Mouse (Mus musculus) midbrain, embryonic 12.5 days (tissue): ENCODE measurements around the gene Mob2. TPM values are rescaled to one million over a fixed set of nuclear protein-coding genes. Genes with fewer than 3 reads are reported as not detected.

Source experiments
- ATAC-seq: fragments of 200-750 bp; cut with Nextera tagmentation; 2 replicates; pipeline ENCODE4 v1.8.0; 2017; ENCODE audit warnings: low read depth, moderate TSS enrichment, moderate library complexity; ENCODE audit not compliant: low FRiP score
- H3K27ac ChIP-seq: fragments of 300-500 bp; sonication (generic); replicated peaks from 2 replicates; pipeline ENCODE4 v1.5.1; 2016; ENCODE audit warnings: mild to moderate bottlenecking
- H3K27me3 ChIP-seq: fragments of 300-500 bp; sonication (generic); 2 replicates; pipeline ENCODE4 v1.6.1; 2016; ENCODE audit warnings: mild to moderate bottlenecking
- H3K36me3 ChIP-seq: fragments of 300-500 bp; sonication (generic); 2 replicates; pipeline ENCODE4 v1.6.1; 2016
- H3K4me1 ChIP-seq: fragments of 300-500 bp; sonication (generic); 2 replicates; pipeline ENCODE4 v1.6.1; 2016
- H3K4me2 ChIP-seq: fragments of 300-500 bp; sonication (generic); replicated peaks from 2 replicates; pipeline ENCODE4 v1.6.1; 2016; ENCODE audit warnings: mild to moderate bottlenecking, moderate library complexity
- H3K4me3 ChIP-seq: fragments of 300-500 bp; sonication (generic); 2 replicates; pipeline ENCODE4 v1.5.1; 2016; ENCODE audit warnings: mild to moderate bottlenecking
- H3K9ac ChIP-seq: fragments of 300-500 bp; sonication (generic); replicated peaks from 2 replicates; pipeline ENCODE4 v1.6.1; 2016; ENCODE audit warnings: mild to moderate bottlenecking, moderate library complexity
- H3K9me3 ChIP-seq: fragments of 300-500 bp; sonication (generic); 2 replicates; pipeline ENCODE4 v1.6.1; 2016; ENCODE audit warnings: mild to moderate bottlenecking
- WGBS: fragments of 180-500 bp; shearing (Covaris S2); methylation state at CpG from one replicate; pipeline ENCODE4 v1.1.7; 2016; 5-methylcytosine and 5-hydroxymethylcytosine counted together
- polyA plus RNA-seq: library from polyadenylated mRNA; unstranded; fragments of >200 nt; fragmentation: Nextera tagmentation; extraction: Ambion mirVana; gene quantifications from 2 replicates; pipeline ENCODE4 v1.2.1, GENCODE M21; 2016

Gene Mob2
- polyA plus RNA-seq, 1 experiment from 2014 or later = 50.9 TPM

DNA sequence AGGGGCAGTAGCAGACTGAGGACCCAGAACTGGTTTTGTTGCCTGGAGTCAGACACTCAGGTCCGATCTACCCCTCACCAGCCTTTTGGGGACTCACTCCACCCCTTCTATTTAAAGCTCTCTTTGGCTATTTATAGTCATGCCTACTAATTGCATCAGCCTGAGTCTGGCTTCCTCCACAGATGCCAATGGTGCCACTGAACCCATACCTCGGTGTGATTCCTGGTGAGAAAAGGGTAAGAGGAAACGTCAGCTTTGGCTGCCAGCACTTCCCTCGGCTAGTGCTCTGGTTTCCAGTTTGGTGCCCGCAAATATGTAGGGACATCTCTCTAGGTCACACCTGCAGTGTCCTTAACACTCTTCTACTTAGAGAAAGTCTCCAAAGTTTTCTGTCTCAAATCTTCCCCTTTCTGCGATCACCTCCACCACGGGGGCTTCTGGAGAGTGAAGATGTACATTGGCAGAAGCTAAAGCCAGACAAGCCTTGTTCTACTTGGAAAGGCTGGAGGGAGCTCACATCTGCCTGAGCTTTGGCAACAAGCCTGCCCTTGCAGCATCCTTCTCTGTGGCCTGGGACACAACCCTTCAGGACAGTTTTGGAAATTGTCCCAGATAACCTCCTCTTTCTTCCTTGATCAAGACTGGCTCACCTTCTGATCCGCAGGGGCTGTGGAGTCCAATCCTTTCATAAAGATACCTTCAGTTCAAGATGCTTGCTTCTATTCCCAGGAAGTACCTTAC is 13.5 kb upstream of the Mob2 start:
- Histone ChIP-seq H3K4me1 (no peaks in the 10 kb centered on the region), H3K4me3 (no peak overlapping the region), H3K36me3 (peaks cover 3% of the 10 kb centered on the region; the same call in 1 of the 2 replicates), H3K9me3 (no peaks in the 10 kb centered on the region), H3K4me2 (no peak overlapping the region), H3K27me3 (peaks cover 18% of the 10 kb centered on the region), H3K27ac (no peak overlapping the region), H3K9ac (no peak overlapping the region)
- 79% methylated on average over 8 of the region's 8 CpGs for WGBS
- no peak for ATAC-seq

DNA sequence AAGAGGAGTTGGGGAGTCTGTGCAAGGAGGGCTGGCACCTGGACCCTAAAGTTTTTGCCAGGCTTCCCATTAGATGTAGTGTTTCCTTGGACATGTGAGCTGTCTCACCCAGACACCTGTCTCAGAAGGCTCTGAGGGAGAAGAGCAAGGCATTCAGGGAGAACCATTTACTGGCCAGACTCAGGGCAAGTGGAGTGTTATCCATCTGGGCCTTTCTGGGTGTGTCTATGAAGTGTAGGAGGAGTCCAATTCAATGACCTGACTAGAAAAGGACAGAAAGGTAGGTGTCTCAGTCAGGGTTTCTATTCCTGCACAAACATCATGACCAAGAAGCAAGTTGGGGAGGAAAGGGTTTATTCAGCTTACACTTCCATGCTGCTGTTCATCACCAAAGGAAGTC is 10.9 kb upstream of the Mob2 start:
- Histone ChIP-seq H3K36me3 (no peaks in the 10 kb centered on the region), H3K4me1 (no peaks in the 10 kb centered on the region), H3K9me3 (no peaks in the 10 kb centered on the region), H3K27me3 (peaks cover 31% of the 10 kb centered on the region), H3K27ac (no peak overlapping the region), H3K4me3 (no peak overlapping the region), H3K4me2 (no peak overlapping the region), H3K9ac (no peak overlapping the region)
- ATAC-seq = no peak

DNA sequence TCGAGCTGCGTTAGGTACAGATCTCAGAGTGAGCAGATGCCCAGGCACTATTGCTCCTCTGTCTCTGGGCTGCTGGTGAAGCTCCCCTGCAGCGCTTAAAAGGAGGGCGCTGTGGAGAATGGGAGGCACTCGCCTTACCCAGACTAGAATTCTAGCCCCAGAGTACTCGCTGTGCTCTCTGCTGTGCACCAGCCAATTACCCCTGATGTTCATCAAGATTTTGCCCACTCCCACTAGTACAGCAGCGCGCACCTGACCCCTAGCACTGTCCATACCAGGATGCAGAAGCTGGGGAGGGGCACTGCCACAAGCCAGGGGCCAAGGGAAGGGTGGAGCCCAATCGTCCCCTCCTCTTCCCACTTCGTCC is 10.3 kb upstream of the Mob2 start:
- Histone ChIP-seq H3K4me1 (no peaks in the 10 kb centered on the region), H3K4me3 (peak overlapping the region; percentile 18), H3K27ac (no peak overlapping the region), H3K36me3 (no peaks in the 10 kb centered on the region), H3K9me3 (no peaks in the 10 kb centered on the region), H3K9ac (peak overlapping the region; percentile 31; the same call in 1 of the 2 replicates), H3K4me2 (peak overlapping the region; percentile 48), H3K27me3 (peaks cover 33% of the 10 kb centered on the region)
- WGBS = 3% methylated on average over 8 of the region's 10 CpGs
- peak; percentile 54; the same call in 1 of the 2 replicates for ATAC-seq

DNA sequence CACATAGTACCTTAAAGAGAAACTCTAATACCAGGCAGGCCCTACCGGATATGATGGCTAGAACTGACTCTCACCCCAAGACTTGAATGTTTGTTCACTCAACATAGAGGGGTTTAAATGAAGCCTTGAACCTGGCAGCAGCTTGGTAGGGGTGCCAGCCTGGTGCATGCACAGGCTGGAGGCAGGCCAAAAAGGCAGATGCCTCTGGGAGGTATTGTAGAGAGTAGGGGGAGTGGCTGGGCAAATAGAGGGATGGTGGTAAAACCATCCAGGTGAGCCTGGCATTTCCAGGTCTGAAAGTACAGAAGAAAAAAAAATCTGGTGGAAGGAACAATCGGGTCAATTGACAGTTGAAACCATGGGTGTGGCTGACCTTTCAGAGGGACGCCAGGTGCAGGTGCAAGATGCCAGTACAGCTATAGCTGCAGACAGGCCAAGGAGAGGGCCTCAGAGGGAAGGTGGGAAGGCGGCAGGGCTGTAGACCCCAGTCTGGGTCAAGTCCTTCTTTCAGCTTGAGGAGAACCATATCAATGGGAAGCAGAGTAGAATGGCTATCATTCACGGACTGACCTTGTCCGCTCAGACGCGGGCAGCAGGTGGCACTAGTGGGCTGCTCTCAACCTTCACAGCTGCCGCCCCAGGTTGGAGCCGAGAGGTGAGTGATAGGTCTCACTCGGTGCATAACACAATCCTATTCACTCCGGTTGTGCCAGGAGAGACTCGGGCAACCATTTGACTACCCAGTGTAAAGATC is 9.8 kb upstream of the Mob2 start:
- Histone ChIP-seq H3K27me3 (peaks cover 33% of the 10 kb centered on the region), H3K4me2 (peak overlapping the region; percentile 48), H3K4me3 (peak overlapping the region; percentile 18), H3K9me3 (no peaks in the 10 kb centered on the region), H3K27ac (no peak overlapping the region), H3K4me1 (no peaks in the 10 kb centered on the region), H3K36me3 (no peaks in the 10 kb centered on the region), H3K9ac (peak overlapping the region; percentile 31; the same call in 1 of the 2 replicates)
- peak; percentile 60 for ATAC-seq
- WGBS = 16% methylated on average over 13 of the region's 13 CpGs

DNA sequence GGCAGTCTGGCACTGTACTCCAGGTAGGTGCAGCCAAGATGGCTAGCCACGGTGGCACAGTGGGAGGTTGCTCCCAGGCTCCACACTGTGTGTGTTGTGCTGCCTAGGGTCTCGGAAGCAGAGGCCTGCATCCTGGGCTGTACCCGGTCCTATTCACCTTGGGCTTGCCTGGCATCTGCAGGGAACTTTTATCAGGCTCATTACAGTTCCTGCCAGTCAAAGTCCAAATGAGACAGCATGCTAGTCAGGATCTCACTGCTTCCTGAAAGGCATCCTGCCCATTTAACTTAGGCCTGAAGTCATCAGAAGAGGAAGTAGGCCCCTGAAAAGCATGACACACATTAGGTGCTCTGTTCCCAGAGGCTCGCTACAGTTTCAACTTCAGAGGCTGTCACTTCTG is 7.6 kb upstream of the Mob2 start:
- Histone ChIP-seq H3K4me3 (no peak overlapping the region), H3K4me2 (no peak overlapping the region), H3K27me3 (peaks cover 33% of the 10 kb centered on the region), H3K4me1 (no peaks in the 10 kb centered on the region), H3K36me3 (no peaks in the 10 kb centered on the region), H3K27ac (no peak overlapping the region), H3K9ac (no peak overlapping the region), H3K9me3 (no peaks in the 10 kb centered on the region)
- no peak for ATAC-seq
- 50% methylated on average over 4 of the region's 4 CpGs for WGBS

DNA sequence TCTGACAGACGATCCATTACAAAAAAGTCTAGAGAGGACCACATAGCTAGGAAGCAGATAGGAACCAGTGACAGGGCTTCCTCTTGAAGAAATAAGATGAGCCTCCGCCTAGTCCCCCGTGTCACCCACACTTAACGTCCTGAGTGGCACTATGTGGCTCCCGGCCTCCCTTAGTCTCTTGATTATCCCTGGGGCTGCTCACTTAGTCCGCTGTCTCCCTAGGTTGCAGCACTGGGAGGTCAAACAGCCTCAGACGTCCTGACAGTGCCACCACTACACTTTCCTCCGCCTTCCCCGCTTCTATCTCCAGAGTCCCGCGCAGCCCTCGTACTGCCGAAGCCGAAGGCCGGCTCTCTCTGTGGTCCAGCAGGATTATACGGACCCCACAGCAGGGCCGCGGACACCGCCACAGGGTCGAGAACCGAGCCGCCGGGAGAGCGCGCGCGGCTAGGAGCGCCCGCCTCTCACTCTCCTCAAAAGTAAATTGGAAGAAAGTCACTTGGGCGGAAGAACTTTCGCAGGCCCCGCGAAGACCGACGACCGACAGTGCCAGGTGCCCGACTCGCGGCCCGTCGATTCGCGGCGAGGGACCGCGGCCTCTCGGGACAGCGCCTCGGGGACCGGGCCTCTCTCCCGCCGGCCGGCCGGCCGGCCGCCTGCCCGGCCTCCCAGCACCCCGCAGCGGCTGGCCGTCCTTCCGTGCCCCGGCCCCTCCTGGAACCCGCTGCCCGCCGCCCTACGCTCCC is 507 bp downstream of the Mob2 start:
- H3K9me3 ChIP-seq = no peaks in the 10 kb centered on the region
- peak overlapping the region; percentile 97 for H3K4me3 ChIP-seq
- no peaks in the 10 kb centered on the region for H3K36me3 ChIP-seq
- H3K27ac ChIP-seq = peak overlapping the region; percentile 75
- H3K4me2 ChIP-seq = peak overlapping the region; percentile 97
- peak overlapping the region; percentile 90 for H3K9ac ChIP-seq
- 1% methylated on average over 66 of the region's 66 CpGs for WGBS
- ATAC-seq = peak; percentile 58
- H3K27me3 ChIP-seq = no peaks in the 10 kb centered on the region; the same call in 1 of the 2 replicates
- H3K4me1 ChIP-seq = peaks cover 22% of the 10 kb centered on the region

DNA sequence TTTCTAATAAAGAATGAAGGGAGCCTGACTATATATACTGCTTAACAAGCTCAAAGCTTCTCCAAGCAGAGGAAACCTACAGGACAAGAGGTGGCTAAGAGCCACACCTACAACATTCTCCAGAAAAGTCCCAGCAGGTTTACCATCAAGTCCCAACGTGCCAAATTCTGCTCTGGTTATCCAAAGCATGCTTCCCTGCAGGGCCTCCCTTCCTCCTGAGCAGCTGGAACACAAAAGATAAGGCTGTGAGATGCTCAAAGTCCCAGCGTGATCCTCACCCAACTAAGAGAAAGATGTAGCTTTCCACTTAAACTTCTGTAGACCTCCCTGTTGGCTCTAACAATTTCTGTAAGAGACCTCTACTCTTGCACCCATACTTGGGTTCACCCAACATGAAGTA is 1.8 kb downstream of the Mob2 start:
- H3K9me3 ChIP-seq = no peaks in the 10 kb centered on the region
- no peak overlapping the region for H3K4me3 ChIP-seq
- H3K27ac ChIP-seq = no peak overlapping the region
- H3K27me3 ChIP-seq = no peaks in the 10 kb centered on the region; the same call in 1 of the 2 replicates
- H3K9ac ChIP-seq = no peak overlapping the region
- H3K36me3 ChIP-seq = no peaks in the 10 kb centered on the region; the same call in 1 of the 2 replicates
- WGBS = 71% methylated on average over 2 of the region's 2 CpGs
- no peak overlapping the region for H3K4me2 ChIP-seq
- peaks cover 22% of the 10 kb centered on the region for H3K4me1 ChIP-seq
- ATAC-seq = no peak

DNA sequence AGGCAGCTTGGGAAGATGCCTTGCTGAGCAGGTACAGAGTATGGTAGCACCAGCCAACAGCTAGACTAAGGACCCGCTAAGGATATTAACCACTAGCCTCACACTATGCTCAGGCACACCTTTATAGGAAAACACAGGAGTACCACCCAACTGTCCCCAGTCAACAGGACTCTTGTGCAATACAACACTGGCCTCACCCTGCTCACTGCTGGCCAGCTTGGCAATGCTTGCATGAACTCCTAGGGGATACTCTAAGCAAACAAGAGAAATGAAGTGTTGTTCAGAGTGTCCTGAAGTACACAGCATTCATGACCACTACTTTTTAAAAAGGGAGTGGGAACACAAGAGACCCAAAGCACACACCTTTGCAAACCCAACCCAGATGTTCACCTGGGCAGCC is 3.7 kb downstream of the Mob2 start:
- H3K9me3 ChIP-seq = no peaks in the 10 kb centered on the region
- H3K27me3 ChIP-seq = no peaks in the 10 kb centered on the region; the same call in 1 of the 2 replicates
- peaks cover 22% of the 10 kb centered on the region for H3K4me1 ChIP-seq
- 95% methylated on average over 1 of the region's 1 CpGs for WGBS
- H3K36me3 ChIP-seq = peaks cover 3% of the 10 kb centered on the region
- no peak for ATAC-seq
- no peak overlapping the region for H3K9ac ChIP-seq
- H3K4me3 ChIP-seq = no peak overlapping the region
- no peak overlapping the region for H3K4me2 ChIP-seq
- H3K27ac ChIP-seq = no peak overlapping the region

DNA sequence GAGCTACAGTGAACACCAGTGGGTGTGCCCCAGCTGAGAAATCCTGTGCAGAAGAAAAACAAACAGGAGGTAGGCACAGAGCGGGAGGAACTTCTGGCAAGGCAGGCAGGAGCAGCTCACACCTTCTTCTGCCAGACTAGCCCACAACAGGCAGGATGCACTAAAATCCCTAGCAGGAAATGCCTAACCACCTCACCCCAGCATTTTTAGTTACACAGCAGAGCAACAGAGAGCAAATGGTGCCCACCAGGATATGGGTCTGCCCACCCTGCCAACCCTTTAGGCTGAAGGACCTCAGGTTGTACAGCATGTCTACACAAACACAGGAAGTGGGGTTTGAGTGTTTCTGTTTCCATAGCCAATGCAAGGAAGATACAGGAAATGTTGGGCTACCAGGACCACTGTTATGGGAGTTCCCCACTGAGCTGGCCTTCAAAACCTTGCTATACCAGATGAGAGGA is 4.2 kb downstream of the Mob2 start:
- 87% methylated on average over 1 of the region's 1 CpGs for WGBS
- H3K9me3 ChIP-seq = no peaks in the 10 kb centered on the region
- peaks cover 3% of the 10 kb centered on the region for H3K36me3 ChIP-seq

DNA sequence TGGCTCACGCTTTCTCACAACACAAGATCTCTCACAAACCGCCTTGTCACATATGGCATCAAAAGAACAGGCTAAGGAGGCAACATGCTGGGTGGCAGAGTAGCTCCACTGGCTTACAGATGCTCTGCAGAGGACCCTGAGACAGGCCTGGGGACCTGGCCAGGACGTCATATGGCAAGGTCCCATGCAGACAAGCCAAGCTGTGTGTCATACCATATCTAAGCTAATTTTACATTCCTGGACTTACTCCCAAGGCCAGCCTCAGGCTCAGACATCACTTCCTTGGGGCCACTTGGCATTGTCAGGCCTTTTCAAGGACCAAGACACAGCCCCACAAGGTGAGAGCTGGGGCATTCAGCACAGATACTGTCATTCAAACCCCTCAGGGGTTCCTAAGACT is 5.4 kb downstream of the Mob2 start:
- no peak overlapping the region for H3K27ac ChIP-seq
- ATAC-seq = no peak
- no peak overlapping the region for H3K4me3 ChIP-seq
- peaks cover 16% of the 10 kb centered on the region for H3K4me1 ChIP-seq
- H3K9me3 ChIP-seq = no peaks in the 10 kb centered on the region
- no peak overlapping the region for H3K9ac ChIP-seq
- 89% methylated on average over 3 of the region's 3 CpGs for WGBS
- H3K27me3 ChIP-seq = no peaks in the 10 kb centered on the region
- no peak overlapping the region for H3K4me2 ChIP-seq
- peaks cover 3% of the 10 kb centered on the region for H3K36me3 ChIP-seq

More for the DNA sequence above, 4.2 kb downstream of the Mob2 start:
- Histone ChIP-seq H3K27ac (no peak overlapping the region), H3K4me3 (no peak overlapping the region), H3K9ac (no peak overlapping the region), H3K27me3 (no peaks in the 10 kb centered on the region), H3K4me1 (peaks cover 20% of the 10 kb centered on the region), H3K4me2 (no peak overlapping the region)
- ATAC-seq = no peak

DNA sequence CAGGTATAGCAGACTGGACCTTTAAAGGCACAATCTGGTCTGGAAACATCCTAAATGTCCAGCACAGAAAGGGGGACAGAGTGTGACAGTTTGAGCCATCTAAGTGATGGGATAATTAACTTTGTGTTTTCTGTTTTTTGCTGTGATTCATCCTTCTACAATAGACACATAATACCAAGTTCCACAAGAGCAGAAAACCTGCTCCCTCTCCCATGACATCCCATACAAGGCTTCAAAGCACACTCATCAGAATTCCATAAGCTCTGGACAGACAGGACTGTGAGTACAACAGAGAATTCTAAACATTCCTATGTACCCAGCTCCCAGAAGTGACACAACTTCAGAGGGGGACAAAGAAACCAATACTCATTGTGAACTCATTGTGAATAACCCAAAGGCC is 10.3 kb downstream of the Mob2 start:
- Histone ChIP-seq H3K9me3 (no peaks in the 10 kb centered on the region), H3K4me2 (no peak overlapping the region), H3K9ac (no peak overlapping the region), H3K27me3 (no peaks in the 10 kb centered on the region), H3K27ac (no peak overlapping the region), H3K4me1 (peaks cover under 1% of the 10 kb centered on the region; the same call in 1 of the 2 replicates), H3K4me3 (no peak overlapping the region), H3K36me3 (peaks cover 3% of the 10 kb centered on the region)
- no peak for ATAC-seq

DNA sequence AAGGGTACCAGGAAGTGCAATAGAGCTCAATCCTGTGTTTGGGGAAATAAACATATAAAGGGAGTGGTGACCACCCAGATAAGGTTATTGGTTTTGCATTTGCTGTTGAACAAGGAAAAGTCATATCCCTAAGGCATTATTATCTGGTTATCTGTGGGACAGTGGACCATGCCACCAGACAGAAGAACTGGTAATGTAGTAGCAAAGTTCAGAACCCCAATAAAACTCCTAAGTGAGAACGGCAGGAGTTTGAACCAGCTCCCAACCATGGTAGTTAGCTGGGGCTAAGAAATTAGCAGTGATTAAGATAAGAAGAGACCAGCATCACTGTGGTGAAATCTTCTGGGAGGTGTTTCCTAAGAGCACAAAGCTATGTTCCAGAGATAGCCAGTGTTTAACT is 14.9 kb downstream of the Mob2 start:
- peaks cover 5% of the 10 kb centered on the region; the same call in 1 of the 2 replicates for H3K4me1 ChIP-seq
- no peaks in the 10 kb centered on the region for H3K9me3 ChIP-seq

More for the DNA sequence above, 14.9 kb downstream of the Mob2 start:
- no peak overlapping the region for H3K9ac ChIP-seq
- no peak overlapping the region for H3K4me3 ChIP-seq
- no peak overlapping the region for H3K4me2 ChIP-seq
- H3K27me3 ChIP-seq = no peaks in the 10 kb centered on the region
- H3K27ac ChIP-seq = no peak overlapping the region
- 93% methylated on average over 1 of the region's 1 CpGs for WGBS
- no peaks in the 10 kb centered on the region for H3K36me3 ChIP-seq
- ATAC-seq = no peak
